Mouse (Mus musculus): ENCODE measurements at regions not wholly inside any gene's neighbourhood (a gene's known extent, or its start where the extent isn't known, plus 50 kb on each side); places are given as distances from the start of the nearest gene placed in this dataset.

- no peak for DNase-seq
- Histone ChIP-seq H3K4me3 (ENCODE audit: insufficient read depth, low read depth, low read length) (no peak overlapping the region), H3K4me1 (ENCODE audit: control insufficient read depth, insufficient read depth, low read length) (no peaks in the 10 kb centered on the region), H3K27me3 (replicated peaks; ENCODE audit: control insufficient read depth, insufficient read depth, low read length) (no peaks in the 10 kb centered on the region; the same call in none of the 2 replicates), H3K27ac (ENCODE audit: insufficient read depth, low read depth, low read length) (no peak overlapping the region), H3K36me3 (ENCODE audit: control insufficient read depth, insufficient read depth, low read length) (no peaks in the 10 kb centered on the region)
- TF ChIP-seq CTCF (conservative IDR thresholded peaks at IDR 0.05; ENCODE audit: insufficient read depth, insufficient read length, low read depth, low read length), result no peak
- no peak for TF ChIP-seq POLR2A (IDR thresholded peaks at IDR 0.05; ENCODE audit: low read depth, low read length)
- WGBS, result 56% methylated on average over 7 of the region's 7 CpGs
These were observed 54.7 kb upstream of the Irx5 start for GRCm38 (mm10) chr8:92302694-92303093.

- H3K36me3 ChIP-seq (ENCODE audit: control insufficient read depth, insufficient read depth, low read length), result no peaks in the 10 kb centered on the region
- DNase-seq, result no peak
- H3K27me3 ChIP-seq (replicated peaks; ENCODE audit: control insufficient read depth, insufficient read depth, low read length), result no peaks in the 10 kb centered on the region; the same call in none of the 2 replicates
- 98% methylated on average over 3 of the region's 3 CpGs for WGBS
- no peak overlapping the region for H3K27ac ChIP-seq (ENCODE audit: insufficient read depth, low read depth, low read length)
- no peaks in the 10 kb centered on the region for H3K4me1 ChIP-seq (ENCODE audit: control insufficient read depth, insufficient read depth, low read length)
- no peak overlapping the region for H3K4me3 ChIP-seq (ENCODE audit: insufficient read depth, low read depth, low read length)
- TF ChIP-seq CTCF (conservative IDR thresholded peaks at IDR 0.05; ENCODE audit: insufficient read depth, insufficient read length, low read depth, low read length), result no peak
- no peak for TF ChIP-seq POLR2A (IDR thresholded peaks at IDR 0.05; ENCODE audit: low read depth, low read length)
These were observed 56.4 kb upstream of the Irx5 start for GRCm38 (mm10) chr8:92301029-92301428.

GRCm38 (mm10) chr8:92286841-92287811 is 70.3 kb upstream of the Irx5 start:
- H3K4me3 ChIP-seq (ENCODE audit: insufficient read depth, low read depth, low read length), result no peak overlapping the region
- WGBS, result 39% methylated on average over 26 of the region's 26 CpGs
- TF ChIP-seq CTCF (conservative IDR thresholded peaks at IDR 0.05; ENCODE audit: insufficient read depth, insufficient read length, low read depth, low read length), result no peak
- TF ChIP-seq POLR2A (IDR thresholded peaks at IDR 0.05; ENCODE audit: low read depth, low read length), result no peak
- H3K27me3 ChIP-seq (replicated peaks; ENCODE audit: control insufficient read depth, insufficient read depth, low read length), result no peaks in the 10 kb centered on the region; the same call in 1 of the 2 replicates
- no peak for DNase-seq
- H3K4me1 ChIP-seq (ENCODE audit: control insufficient read depth, insufficient read depth, low read length), result no peaks in the 10 kb centered on the region
- no peak overlapping the region for H3K27ac ChIP-seq (ENCODE audit: insufficient read depth, low read depth, low read length)
- no peaks in the 10 kb centered on the region for H3K36me3 ChIP-seq (ENCODE audit: control insufficient read depth, insufficient read depth, low read length)

- no peak for DNase-seq
- Histone ChIP-seq H3K36me3 (ENCODE audit: control insufficient read depth, insufficient read depth, low read length) (no peaks in the 10 kb centered on the region), H3K4me3 (ENCODE audit: insufficient read depth, low read depth, low read length) (no peak overlapping the region), H3K4me1 (ENCODE audit: control insufficient read depth, insufficient read depth, low read length) (no peaks in the 10 kb centered on the region), H3K27ac (ENCODE audit: insufficient read depth, low read depth, low read length) (no peak overlapping the region), H3K27me3 (replicated peaks; ENCODE audit: control insufficient read depth, insufficient read depth, low read length) (no peaks in the 10 kb centered on the region)
- no peak for TF ChIP-seq POLR2A (IDR thresholded peaks at IDR 0.05; ENCODE audit: low read depth, low read length)
- TF ChIP-seq CTCF (conservative IDR thresholded peaks at IDR 0.05; ENCODE audit: insufficient read depth, insufficient read length, low read depth, low read length), result no peak
- WGBS, result 93% methylated on average over 5 of the region's 5 CpGs
These were observed 81.7 kb upstream of the Irx5 start for GRCm38 (mm10) chr8:92275755-92276154.

GRCm38 (mm10) chr8:92272726-92273125 is 84.7 kb upstream of the Irx5 start:
- no peaks in the 10 kb centered on the region for H3K36me3 ChIP-seq (ENCODE audit: control insufficient read depth, insufficient read depth, low read length)
- H3K27ac ChIP-seq (ENCODE audit: insufficient read depth, low read depth, low read length), result no peak overlapping the region
- H3K4me1 ChIP-seq (ENCODE audit: control insufficient read depth, insufficient read depth, low read length), result no peaks in the 10 kb centered on the region
- DNase-seq, result no peak
- TF ChIP-seq POLR2A (IDR thresholded peaks at IDR 0.05; ENCODE audit: low read depth, low read length), result no peak
- no peak for TF ChIP-seq CTCF (conservative IDR thresholded peaks at IDR 0.05; ENCODE audit: insufficient read depth, insufficient read length, low read depth, low read length)
- H3K27me3 ChIP-seq (replicated peaks; ENCODE audit: control insufficient read depth, insufficient read depth, low read length), result no peaks in the 10 kb centered on the region; the same call in 1 of the 2 replicates
- H3K4me3 ChIP-seq (ENCODE audit: insufficient read depth, low read depth, low read length), result no peak overlapping the region
- WGBS, result 93% methylated on average over 1 of the region's 1 CpGs

- Histone ChIP-seq H3K27ac (ENCODE audit: insufficient read depth, low read depth, low read length) (no peak overlapping the region), H3K27me3 (replicated peaks; ENCODE audit: control insufficient read depth, insufficient read depth, low read length) (no peaks in the 10 kb centered on the region; the same call in 1 of the 2 replicates), H3K36me3 (ENCODE audit: control insufficient read depth, insufficient read depth, low read length) (no peaks in the 10 kb centered on the region), H3K4me3 (ENCODE audit: insufficient read depth, low read depth, low read length) (no peak overlapping the region), H3K4me1 (ENCODE audit: control insufficient read depth, insufficient read depth, low read length) (no peaks in the 10 kb centered on the region)
- 78% methylated on average over 5 of the region's 5 CpGs for whole genome bisulfite sequencing
- TF ChIP-seq CTCF (conservative IDR thresholded peaks at IDR 0.05; ENCODE audit: insufficient read depth, insufficient read length, low read depth, low read length) (no peak), POLR2A (IDR thresholded peaks at IDR 0.05; ENCODE audit: low read depth, low read length) (no peak)
- no peak for DNase-seq
These were observed 85.4 kb upstream of the Irx5 start for GRCm38 (mm10) chr8:92272073-92272472.

GRCm38 (mm10) chr8:92270636-92271035 is 86.8 kb upstream of the Irx5 start:
- TF ChIP-seq POLR2A (IDR thresholded peaks at IDR 0.05; ENCODE audit: low read depth, low read length) (no peak), CTCF (conservative IDR thresholded peaks at IDR 0.05; ENCODE audit: insufficient read depth, insufficient read length, low read depth, low read length) (no peak)

More at GRCm38 (mm10) chr8:92270636-92271035, 86.8 kb upstream of the Irx5 start:
- no peaks in the 10 kb centered on the region for H3K36me3 ChIP-seq (ENCODE audit: control insufficient read depth, insufficient read depth, low read length)
- H3K4me1 ChIP-seq (ENCODE audit: control insufficient read depth, insufficient read depth, low read length), result no peaks in the 10 kb centered on the region
- H3K27me3 ChIP-seq (replicated peaks; ENCODE audit: control insufficient read depth, insufficient read depth, low read length), result no peaks in the 10 kb centered on the region; the same call in 1 of the 2 replicates
- DNase-seq, result no peak
- no peak overlapping the region for H3K4me3 ChIP-seq (ENCODE audit: insufficient read depth, low read depth, low read length)
- no peak overlapping the region for H3K27ac ChIP-seq (ENCODE audit: insufficient read depth, low read depth, low read length)

Data from kidney, adult 2 months (tissue).